Mouse (Mus musculus) urinary bladder, postnatal 10 days (tissue): ENCODE results near the gene Acadvl.

Experiments
- DNase-seq: peaks from one replicate; pipeline ENCODE4 v3.0.0; 2022; ENCODE audit warnings: low spot score

Gene Acadvl

GRCm38 (mm10) chr11:70001865-70002264, 13.3 kb downstream of the Acadvl start:
- no peak for DNase-seq

GRCm38 (mm10) chr11:70001159-70001558, 14.1 kb downstream of the Acadvl start:
- DNase-seq: no peak

- peak; percentile 69 for DNase-seq
Observed at GRCm38 (mm10) chr11:70000396-70000898, 14.8 kb downstream of the Acadvl start, which contains the start of gene Dvl2. Gene Dvl2, plus strand, starts transcription at chr11:70000595.

- no peak for DNase-seq
Observed at GRCm38 (mm10) chr11:69999666-70000065, 15.5 kb downstream of the Acadvl start.

DNA sequence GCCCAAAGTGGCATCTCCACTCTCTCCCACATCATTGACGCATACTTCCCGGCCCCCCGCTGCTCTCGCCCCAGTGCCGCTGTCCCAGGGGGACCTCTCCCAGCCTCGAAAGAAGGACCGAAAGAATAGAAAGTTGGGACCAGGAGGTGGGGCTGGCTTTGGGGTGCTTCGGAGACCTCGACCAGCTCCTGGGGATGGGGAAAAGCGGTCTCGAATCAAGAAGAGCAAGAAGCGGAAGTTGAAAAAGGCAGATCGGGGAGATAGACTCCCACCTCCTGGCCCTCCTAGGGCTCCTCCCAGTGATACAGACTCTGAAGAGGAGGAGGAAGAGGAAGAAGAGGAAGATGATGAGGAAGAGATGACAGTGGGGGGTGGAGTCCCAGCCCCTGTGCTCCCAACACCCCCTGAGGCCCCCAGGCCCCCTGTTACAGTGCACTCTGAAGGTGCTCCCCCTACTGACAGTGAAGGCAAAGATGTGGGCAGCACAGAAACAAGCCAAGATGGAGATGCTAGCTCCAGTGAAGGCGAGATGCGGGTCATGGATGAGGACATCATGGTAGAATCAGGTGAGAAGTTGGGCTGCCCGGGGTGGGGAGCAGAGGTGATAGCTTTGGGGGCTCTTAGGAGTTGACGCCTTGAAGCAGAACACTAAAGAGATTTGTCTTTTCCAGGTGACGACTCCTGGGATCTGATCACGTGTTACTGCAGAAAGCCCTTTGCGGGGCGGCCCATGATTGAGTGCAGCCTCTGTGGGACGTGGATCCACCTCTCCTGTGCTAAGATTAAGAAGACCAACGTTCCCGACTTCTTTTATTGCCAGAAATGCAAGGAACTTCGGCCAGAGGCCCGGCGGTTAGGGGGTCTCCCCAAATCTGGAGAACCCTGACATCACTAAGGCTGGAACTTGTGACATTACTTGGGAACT, 16.4 kb downstream of the Acadvl start:
- no peak for DNase-seq

- peak; percentile 74 for DNase-seq
Observed at GRCm38 (mm10) chr11:69997070-69997509, 18.1 kb downstream of the Acadvl start.

GRCm38 (mm10) chr11:69996161-69997061, 18.8 kb downstream of the Acadvl start:
- no peak for DNase-seq

- peak; percentile 93 for DNase-seq
Observed at GRCm38 (mm10) chr11:69995391-69995960, 19.7 kb downstream of the Acadvl start, which contains the start of gene Phf23. Gene Phf23, plus strand, starts transcription at chr11:69995777.

GRCm38 (mm10) chr11:69994401-69995090, 20.7 kb downstream of the Acadvl start:
- no peak for DNase-seq

DNA sequence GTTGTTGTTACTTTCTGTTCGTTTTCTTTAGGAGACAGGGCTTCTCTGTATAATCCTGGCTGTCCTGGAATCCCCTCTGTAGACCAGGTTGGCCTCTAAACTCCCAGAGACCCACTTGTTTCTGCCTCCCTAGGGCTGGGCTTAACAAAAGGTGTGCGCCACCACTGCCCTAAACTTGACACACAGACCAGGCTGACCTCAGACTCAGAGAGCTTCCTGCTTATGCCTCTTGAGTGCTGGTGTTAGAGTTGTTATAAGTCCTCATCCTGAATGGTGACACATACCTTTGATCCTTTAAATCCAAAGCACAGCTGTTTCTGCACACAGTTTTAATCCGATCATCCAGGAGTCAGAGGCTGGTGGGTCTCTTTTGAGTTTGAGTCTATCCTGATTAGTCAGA, 22.3 kb downstream of the Acadvl start:
- no peak for DNase-seq

- no peak for DNase-seq
Observed at GRCm38 (mm10) chr11:69992396-69992795, 22.8 kb downstream of the Acadvl start.

GRCm38 (mm10) chr11:69991711-69992110, 23.5 kb downstream of the Acadvl start:
- DNase-seq: no peak

DNA sequence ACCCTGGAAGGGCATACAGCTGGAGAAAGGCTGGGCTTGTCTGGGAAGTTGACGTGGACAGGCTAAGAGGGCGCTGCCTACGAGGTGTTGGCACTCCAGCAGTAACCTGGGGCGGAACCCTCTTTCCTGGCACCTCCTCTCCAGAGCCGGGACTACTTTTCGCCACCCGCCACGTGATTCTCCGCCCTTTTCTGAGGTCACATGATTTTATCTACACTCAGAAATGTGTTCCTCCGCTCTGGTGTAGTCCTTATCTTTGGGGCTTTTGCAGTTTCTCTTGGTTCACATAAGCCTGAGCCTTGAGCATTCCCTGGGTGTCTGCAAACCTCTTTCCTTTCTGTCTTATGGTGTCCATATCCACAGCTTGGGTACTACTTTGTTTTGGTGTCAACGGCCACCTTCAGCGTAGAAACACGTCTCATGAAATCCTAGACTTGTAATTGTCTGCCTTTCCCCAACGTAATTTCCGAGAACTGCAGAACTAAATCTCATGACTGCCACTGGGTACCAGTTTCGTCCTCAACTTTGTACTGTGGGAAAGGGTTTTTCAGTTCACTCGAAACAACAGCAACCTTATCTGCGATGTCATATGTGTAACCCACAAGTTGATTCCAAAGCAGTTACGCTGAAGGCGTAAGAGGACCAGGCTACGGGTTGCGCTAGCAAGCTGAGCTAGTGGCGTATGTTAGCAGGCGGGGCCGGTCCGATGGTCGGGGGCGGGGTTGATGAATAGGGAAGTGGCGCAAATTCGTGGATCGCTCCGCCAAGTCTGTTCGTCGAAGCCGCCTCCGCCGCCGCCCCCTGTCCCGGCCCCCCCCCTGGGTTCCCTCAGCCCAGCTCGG, 24.1 kb downstream of the Acadvl start, which contains the start of gene Gabarap:
Gabarap (plus strand) TSS at position 294 of the 842 bp plus-strand sequence.
- DNase-seq: peak; percentile 91

GRCm38 (mm10) chr11:69989949-69990348, 25.3 kb downstream of the Acadvl start:
- DNase-seq: no peak

DNA sequence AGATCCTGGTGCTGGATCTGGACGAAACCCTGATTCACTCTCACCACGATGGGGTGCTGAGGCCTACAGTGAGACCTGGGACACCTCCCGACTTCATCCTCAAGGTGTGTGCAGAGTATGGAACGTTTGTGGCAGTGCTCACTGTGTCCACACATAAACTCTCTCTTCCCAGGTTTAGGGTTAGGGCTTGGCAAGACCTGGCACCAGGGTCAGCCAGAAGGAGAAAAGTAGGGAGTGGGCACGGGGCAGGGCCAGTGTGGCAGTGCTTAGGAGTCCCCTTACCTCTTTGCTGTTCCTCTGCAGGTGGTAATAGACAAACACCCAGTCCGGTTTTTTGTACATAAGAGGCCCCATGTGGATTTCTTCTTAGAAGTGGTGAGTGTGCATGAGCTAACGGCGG, 30.8 kb downstream of the Acadvl start:
- DNase-seq: no peak

GRCm38 (mm10) chr11:69983377-69983776, 31.8 kb downstream of the Acadvl start:
- no peak for DNase-seq

DNA sequence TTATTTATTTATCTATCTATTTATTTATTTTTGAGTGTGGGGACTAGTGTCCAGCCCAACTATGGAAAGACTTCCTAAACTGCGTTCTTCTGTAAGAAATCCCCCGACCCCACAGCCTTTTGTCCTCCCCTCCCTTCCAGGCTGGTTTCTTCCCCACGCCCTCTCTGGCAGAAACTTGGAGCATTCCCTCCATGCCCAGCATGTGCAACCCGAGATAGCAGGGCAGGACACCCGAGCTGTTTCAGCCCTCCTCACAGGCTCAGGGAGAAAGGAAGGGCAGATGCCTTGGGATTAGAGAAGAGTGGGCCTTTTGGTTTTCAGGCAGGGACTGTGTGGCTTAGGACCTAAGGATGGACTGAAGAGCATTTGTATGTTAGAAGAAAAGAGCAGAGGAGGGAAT, 32.3 kb downstream of the Acadvl start:
- DNase-seq: no peak

DNA sequence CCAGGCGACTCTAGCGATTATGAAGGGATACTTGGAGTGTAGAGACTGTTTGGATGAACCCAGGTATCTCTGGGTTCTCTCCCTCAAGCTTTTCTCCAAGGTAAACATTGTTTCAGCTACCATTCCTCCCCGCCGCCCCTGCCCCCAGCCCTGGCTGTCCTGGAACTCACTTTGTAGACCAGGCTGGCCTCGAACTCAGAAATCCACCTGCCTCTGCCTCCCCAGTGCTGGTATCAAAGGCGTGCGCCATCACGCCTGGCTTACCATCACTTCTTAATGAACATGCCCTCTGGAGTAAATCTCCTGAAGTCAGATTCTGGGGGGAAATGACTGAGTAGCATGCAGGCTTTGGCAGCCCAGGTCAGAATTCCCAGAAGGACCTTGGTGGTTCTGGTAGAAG, 33.0 kb downstream of the Acadvl start, which contains the start of gene Elp5:
Elp5 (minus strand) TSS at position 293 of the 400 bp plus-strand sequence.
- no peak for DNase-seq

DNA sequence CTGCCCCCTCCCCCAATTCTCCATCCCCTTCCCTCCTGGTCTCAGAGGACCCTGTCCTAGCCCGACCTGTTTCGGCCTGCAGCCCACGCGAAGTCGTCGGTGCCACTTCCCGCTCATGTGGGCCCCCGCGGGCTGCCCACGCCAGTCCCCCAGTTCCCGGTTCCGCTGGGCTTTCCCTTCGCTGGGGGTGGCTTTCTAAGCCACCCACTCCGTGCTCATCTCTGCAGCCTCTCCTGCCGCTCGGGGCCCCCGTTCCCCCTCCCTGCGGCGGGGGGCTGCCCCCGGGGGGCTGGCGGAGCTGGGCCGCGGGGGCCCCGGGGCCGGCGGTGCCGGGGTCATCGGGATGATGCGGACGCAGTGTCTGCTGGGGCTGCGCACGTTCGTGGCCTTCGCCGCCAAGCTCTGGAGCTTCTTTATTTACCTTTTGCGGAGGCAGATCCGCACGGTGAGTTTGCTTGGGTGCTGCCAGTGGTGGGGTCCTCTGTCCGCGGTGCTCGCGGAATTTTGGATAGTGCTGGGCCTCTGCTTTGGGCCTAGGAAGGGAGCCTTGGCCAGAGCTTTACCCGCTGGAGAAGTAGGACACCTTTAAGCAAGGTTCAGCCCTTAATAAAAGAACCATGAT, 34.0 kb downstream of the Acadvl start, which contains the start of gene Ctdnep1:
Ctdnep1 (plus strand) TSS at position 16 of the 622 bp plus-strand sequence.
- no peak for DNase-seq
